Mouse (Mus musculus): ENCODE results near the gene Tedc1. TPM values are rescaled to one million over a fixed set of nuclear protein-coding genes. Genes with fewer than 3 reads are reported as not detected.

The Tedc1 gene
- total RNA-seq, 2 experiments from 2014 or later: 0.61 to 0.83 TPM

Other genes starting within 250 kb of the Tedc1 start
- gene Jag2, start 226.6 kb upstream of the Tedc1 start, total RNA-seq (2021): 10 to 100 TPM; 22.4 to 34.7 TPM
- 1 to 10 TPM; 4.4 to 5.7 TPM for gene Nudt14, start 214.3 kb upstream of the Tedc1 start, total RNA-seq (2021)
- 10 to 100 TPM; 21.0 to 21.9 TPM for gene Btbd6, start 179.9 kb upstream of the Tedc1 start, total RNA-seq (2021)
- 10 to 100 TPM; 23.5 to 25.1 TPM for gene Brf1, start 155.7 kb upstream of the Tedc1 start, total RNA-seq (2021)
- gene Pacs2, start 141.9 kb upstream of the Tedc1 start, total RNA-seq (2021): 10 to 100 TPM; 35.5 to 35.9 TPM
- not detected for gene Tex22, start 81.9 kb upstream of the Tedc1 start, total RNA-seq (2021)
- 10 to 100 TPM; 48.4 to 49.3 TPM for gene Mta1, start 58.1 kb upstream of the Tedc1 start, total RNA-seq (2021)
- gene Crip2, start 16.2 kb upstream of the Tedc1 start, total RNA-seq (2021): 1,000 to 10,000 TPM; 1,410 to 1,505 TPM
- 100 to 1,000 TPM; 178 to 211 TPM for gene Crip1, start 10.1 kb upstream of the Tedc1 start, total RNA-seq (2021)
- gene Tmem121, start 29.5 kb downstream of the Tedc1 start, total RNA-seq (2021): under 1 TPM in 1 of 2 experiments, not detected in 1; 0.17 TPM